Mouse (Mus musculus): ENCODE results near the gene Limk2. TPM values are rescaled to one million over a fixed set of nuclear protein-coding genes. Genes with fewer than 3 reads are reported as not detected.

The Limk2 gene
- total RNA-seq, 2 experiments from 2014 or later, result 95.5 to 98.4 TPM

GRCm38 (mm10) chr11:3333111-3333695 is 75.8 kb downstream of the Limk2 start:
- no peak for DNase-seq

GRCm38 (mm10) chr11:3331756-3332642 is 77.0 kb downstream of the Limk2 start:
- DNase-seq, result peak; percentile 93

GRCm38 (mm10) chr11:3330991-3331750 is 77.8 kb downstream of the Limk2 start:
- DNase-seq, result peak in 1 of 2 experiments; percentile 25

GRCm38 (mm10) chr11:3330566-3330965 is 78.4 kb downstream of the Limk2 start:
- peak; percentile 84 to 87 for DNase-seq

- no peak for DNase-seq
These were observed 79.0 kb downstream of the Limk2 start, which contains the start of gene Pik3ip1 for GRCm38 (mm10) chr11:3329891-3330451. Gene Pik3ip1 (plus strand): TSS chr11:3330401.

- DNase-seq, result no peak
These were observed 79.9 kb downstream of the Limk2 start for GRCm38 (mm10) chr11:3328806-3329775.

GRCm38 (mm10) chr11:3328271-3328670 is 80.7 kb downstream of the Limk2 start:
- DNase-seq, result no peak

GRCm38 (mm10) chr11:3318286-3318685 is 90.7 kb downstream of the Limk2 start:
- DNase-seq, result no peak

GRCm38 (mm10) chr11:3314148-3314547 is 94.8 kb downstream of the Limk2 start:
- DNase-seq, result no peak

GRCm38 (mm10) chr11:3313294-3313693 is 95.7 kb downstream of the Limk2 start:
- DNase-seq, result no peak

GRCm38 (mm10) chr11:3311586-3312347 is 97.2 kb downstream of the Limk2 start:
- no peak for DNase-seq

GRCm38 (mm10) chr11:3310789-3311585 is 98.0 kb downstream of the Limk2 start:
- DNase-seq, result no peak

- no peak for DNase-seq
These were observed 99.1 kb downstream of the Limk2 start for GRCm38 (mm10) chr11:3309884-3310283.

GRCm38 (mm10) chr11:3307875-3308274 is 101.1 kb downstream of the Limk2 start:
- DNase-seq, result no peak

- no peak for DNase-seq
These were observed 103.2 kb downstream of the Limk2 start for GRCm38 (mm10) chr11:3305821-3306220.

GRCm38 (mm10) chr11:3302792-3303191 is 106.2 kb downstream of the Limk2 start:
- DNase-seq, result no peak

- DNase-seq, result no peak
These were observed 106.6 kb downstream of the Limk2 start for GRCm38 (mm10) chr11:3302385-3302784.

GRCm38 (mm10) chr11:3301075-3301474 is 107.9 kb downstream of the Limk2 start:
- no peak for DNase-seq

- no peak for DNase-seq
These were observed 110.2 kb downstream of the Limk2 start for GRCm38 (mm10) chr11:3298813-3299185.

All from layer of hippocampus, postnatal 36 days (tissue).